Mouse (Mus musculus) midbrain, embryonic 16.5 days (tissue): ENCODE results near the gene Spdef. TPM values are rescaled to one million over a fixed set of nuclear protein-coding genes. Genes with fewer than 3 reads are reported as not detected.

Source experiments
- ATAC-seq: fragments of 200-750 bp; cut with Nextera tagmentation; 2 replicates; pipeline ENCODE4 v1.8.0; 2017; ENCODE audit warnings: moderate TSS enrichment
- H3K27ac ChIP-seq: fragments of 300-500 bp; sonication (generic); 2 replicates; pipeline ENCODE4 v1.5.1; 2014; ENCODE audit warnings: mild to moderate bottlenecking, low read length, mixed read lengths
- H3K27me3 ChIP-seq: fragments of 300-500 bp; sonication (generic); 2 replicates; pipeline ENCODE4 v1.6.1; 2014; ENCODE audit warnings: low read depth, low read length, mixed read lengths; ENCODE audit not compliant: control insufficient read depth, insufficient read depth
- H3K36me3 ChIP-seq: fragments of 300-500 bp; sonication (generic); 2 replicates; pipeline ENCODE4 v1.6.1; 2014; ENCODE audit warnings: mild to moderate bottlenecking, low read length, moderate library complexity, mixed read lengths; ENCODE audit not compliant: control insufficient read depth, insufficient read depth
- H3K4me1 ChIP-seq: fragments of 300-500 bp; sonication (generic); 2 replicates; pipeline ENCODE4 v1.6.1; 2014; ENCODE audit warnings: mild to moderate bottlenecking, low read length, mixed read lengths; ENCODE audit not compliant: control insufficient read depth, insufficient read depth
- H3K4me2 ChIP-seq: fragments of 300-500 bp; sonication (generic); 2 replicates; pipeline ENCODE4 v1.6.1; 2014; ENCODE audit warnings: mild to moderate bottlenecking, low read length, mixed read lengths
- H3K4me3 ChIP-seq: fragments of 300-500 bp; sonication (generic); 2 replicates; pipeline ENCODE4 v1.5.1; 2014; ENCODE audit warnings: low read depth, mild to moderate bottlenecking, low read length, moderate library complexity, mixed read lengths
- H3K9ac ChIP-seq: fragments of 300-500 bp; sonication (generic); 2 replicates; pipeline ENCODE4 v1.6.1; 2014; ENCODE audit warnings: low read depth, low read length, mixed read lengths
- H3K9me3 ChIP-seq: fragments of 300-500 bp; sonication (generic); replicated peaks from 2 replicates; pipeline ENCODE4 v1.6.1; 2014; ENCODE audit warnings: mild to moderate bottlenecking, low read length, mixed read lengths; ENCODE audit not compliant: control insufficient read depth, poor library complexity, severe bottlenecking
- WGBS: fragments of 180-500 bp; shearing (Covaris S2); extraction: QIAGEN DNeasy Blood & Tissue Kit; methylation state at CpG from one replicate; pipeline ENCODE4 v1.1.7; 2014; 5-methylcytosine and 5-hydroxymethylcytosine counted together
- polyA plus RNA-seq: library from polyadenylated mRNA; unstranded; fragments of >200 nt; fragmentation: Nextera tagmentation; extraction: Ambion mirVana; gene quantifications from 2 replicates; pipeline ENCODE4 v1.2.1, GENCODE M21; 2015

Gene Spdef
- polyA plus RNA-seq, 1 experiment from 2014 or later = 1.5 TPM

DNA sequence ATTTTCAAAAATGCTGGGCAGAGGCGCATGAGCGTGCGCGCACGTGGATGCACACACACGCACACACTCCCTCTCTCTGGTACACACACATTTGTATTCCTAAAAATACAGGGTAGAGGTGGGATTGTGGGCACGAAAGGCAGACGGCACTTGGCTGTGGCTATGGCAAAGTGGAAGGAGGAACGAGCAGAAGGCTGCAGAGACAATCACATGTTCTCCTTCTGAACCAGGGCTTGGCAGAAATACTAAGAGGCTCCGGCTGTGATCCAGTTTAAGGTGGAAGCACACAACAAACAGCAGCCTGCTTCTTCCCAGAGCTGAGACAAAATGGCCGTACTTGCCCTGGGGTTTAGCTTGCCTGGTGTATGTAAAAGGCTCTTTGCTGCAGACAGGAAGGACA is 34.1 kb upstream of the Spdef start:
- no peak overlapping the region for H3K9ac ChIP-seq
- no peak for ATAC-seq
- H3K9me3 ChIP-seq = no peaks in the 10 kb centered on the region
- no peaks in the 10 kb centered on the region for H3K36me3 ChIP-seq
- no peaks in the 10 kb centered on the region for H3K27me3 ChIP-seq
- no peak overlapping the region for H3K4me2 ChIP-seq
- no peak overlapping the region for H3K4me3 ChIP-seq
- H3K4me1 ChIP-seq = peaks cover 5% of the 10 kb centered on the region
- no peak overlapping the region for H3K27ac ChIP-seq
- 92% methylated on average over 11 of the region's 11 CpGs for WGBS

DNA sequence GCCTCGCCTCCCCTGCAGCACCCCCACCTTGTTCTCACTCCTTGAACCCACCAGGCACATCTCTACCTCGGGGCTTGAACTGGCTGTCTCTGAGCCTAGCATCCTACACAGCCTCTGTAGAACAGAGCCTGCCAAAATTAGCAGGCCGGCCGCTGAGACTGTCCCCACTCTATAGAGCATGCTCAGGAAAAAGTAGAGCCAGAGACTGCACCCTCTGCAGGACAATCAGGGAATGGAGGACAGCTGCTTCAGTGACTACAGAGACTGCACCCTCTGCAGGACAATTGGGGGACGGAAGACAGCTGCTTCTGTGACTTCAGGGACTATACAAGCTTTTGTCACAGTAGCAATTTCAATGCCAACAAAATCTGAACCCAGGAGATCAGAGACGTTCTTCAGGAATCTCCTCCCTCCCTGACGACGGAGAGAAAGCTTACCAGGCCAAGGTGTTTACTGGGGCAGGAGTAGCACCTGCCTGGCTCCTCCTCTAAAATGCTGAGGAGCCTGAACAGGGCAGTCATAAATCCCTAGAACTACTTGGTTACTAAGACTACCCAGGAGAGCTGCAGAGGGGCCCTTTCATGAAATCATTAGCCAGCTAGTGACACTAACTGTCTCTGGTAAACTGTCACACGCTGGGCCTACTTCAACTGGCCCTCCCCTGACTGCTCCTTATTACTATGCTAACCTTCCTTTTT is 33.0 kb upstream of the Spdef start:
- Histone ChIP-seq H3K4me3 (no peak overlapping the region), H3K9me3 (no peaks in the 10 kb centered on the region), H3K4me2 (no peak overlapping the region), H3K36me3 (no peaks in the 10 kb centered on the region), H3K9ac (0 out of 2 replicates have a peak overlapping the region, but pooled peaks have one; percentile 32), H3K27me3 (no peaks in the 10 kb centered on the region), H3K4me1 (peaks cover 5% of the 10 kb centered on the region), H3K27ac (no peak overlapping the region)
- 29% methylated on average over 9 of the region's 9 CpGs for WGBS
- peak; percentile 82 for ATAC-seq

DNA sequence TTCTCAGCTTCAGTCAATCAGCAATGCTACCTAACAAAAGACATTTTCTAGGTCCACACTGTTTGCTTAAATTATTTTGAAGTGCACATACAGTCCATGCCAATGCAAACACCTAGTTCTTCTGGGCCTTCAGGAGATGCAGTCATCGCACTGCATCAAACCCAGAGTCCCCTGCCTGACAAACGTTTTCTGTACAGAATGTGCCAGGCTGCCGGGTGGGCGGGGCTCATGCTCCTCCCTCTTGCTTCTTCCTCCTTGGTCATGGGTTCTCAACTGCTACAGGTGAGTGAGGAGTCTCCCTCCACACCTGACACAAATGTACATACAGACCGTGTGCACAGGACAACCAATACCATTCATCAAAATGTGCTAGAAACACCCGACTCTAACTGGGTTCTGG is 31.4 kb upstream of the Spdef start:
- no peak for ATAC-seq
- no peak overlapping the region for H3K27ac ChIP-seq
- H3K9ac ChIP-seq = no peak overlapping the region
- no peaks in the 10 kb centered on the region for H3K9me3 ChIP-seq
- no peaks in the 10 kb centered on the region for H3K27me3 ChIP-seq
- H3K4me2 ChIP-seq = no peak overlapping the region
- WGBS = 77% methylated on average over 6 of the region's 6 CpGs
- H3K36me3 ChIP-seq = no peaks in the 10 kb centered on the region
- H3K4me1 ChIP-seq = peaks cover 5% of the 10 kb centered on the region
- H3K4me3 ChIP-seq = no peak overlapping the region

DNA sequence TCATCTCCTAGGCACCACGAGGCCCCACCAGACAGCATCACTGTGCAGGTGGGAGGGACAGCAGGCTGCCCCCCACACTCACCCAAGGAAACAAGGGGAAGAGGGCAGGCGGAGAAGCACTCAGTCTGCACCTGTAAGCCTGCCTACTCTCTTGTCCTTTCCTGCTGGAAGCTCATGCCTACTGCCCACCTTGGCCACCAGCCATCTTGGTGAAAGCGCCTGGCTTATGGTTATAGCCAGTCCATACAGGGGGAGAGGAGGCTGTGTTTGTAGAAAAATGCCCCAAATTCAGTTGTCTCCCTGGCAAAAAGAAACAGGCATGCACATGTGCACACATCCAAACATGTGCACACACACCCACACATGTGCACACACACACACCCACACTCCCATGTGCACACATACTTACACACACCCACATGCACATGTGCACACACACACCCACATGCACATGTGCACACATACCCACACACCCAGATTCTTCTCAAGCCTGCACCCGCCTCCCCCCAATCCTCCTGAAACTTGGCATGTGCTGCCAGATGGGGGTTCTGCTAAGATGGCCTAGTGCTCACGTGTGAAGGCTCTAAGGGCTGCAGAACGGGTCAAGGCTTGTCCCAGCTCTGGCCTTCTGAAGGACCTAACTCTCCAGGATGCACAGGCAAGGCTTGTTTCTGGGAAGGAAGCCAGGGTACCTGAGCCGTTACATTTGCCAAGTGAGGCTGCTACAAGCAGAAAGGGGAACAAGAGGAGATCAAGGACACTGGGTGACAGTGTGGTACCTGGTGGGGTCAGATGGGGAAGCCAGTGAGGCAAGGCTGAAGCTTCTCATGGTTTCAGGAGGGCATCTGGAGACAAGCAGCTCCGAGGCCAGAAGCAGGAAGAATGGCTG is 22.8 kb upstream of the Spdef start:
- Histone ChIP-seq H3K27me3 (no peaks in the 10 kb centered on the region), H3K4me2 (no peak overlapping the region), H3K4me3 (no peak overlapping the region), H3K9me3 (no peaks in the 10 kb centered on the region), H3K36me3 (no peaks in the 10 kb centered on the region), H3K9ac (no peak overlapping the region), H3K27ac (no peak overlapping the region), H3K4me1 (no peaks in the 10 kb centered on the region)
- 90% methylated on average over 8 of the region's 8 CpGs for WGBS
- ATAC-seq = no peak

DNA sequence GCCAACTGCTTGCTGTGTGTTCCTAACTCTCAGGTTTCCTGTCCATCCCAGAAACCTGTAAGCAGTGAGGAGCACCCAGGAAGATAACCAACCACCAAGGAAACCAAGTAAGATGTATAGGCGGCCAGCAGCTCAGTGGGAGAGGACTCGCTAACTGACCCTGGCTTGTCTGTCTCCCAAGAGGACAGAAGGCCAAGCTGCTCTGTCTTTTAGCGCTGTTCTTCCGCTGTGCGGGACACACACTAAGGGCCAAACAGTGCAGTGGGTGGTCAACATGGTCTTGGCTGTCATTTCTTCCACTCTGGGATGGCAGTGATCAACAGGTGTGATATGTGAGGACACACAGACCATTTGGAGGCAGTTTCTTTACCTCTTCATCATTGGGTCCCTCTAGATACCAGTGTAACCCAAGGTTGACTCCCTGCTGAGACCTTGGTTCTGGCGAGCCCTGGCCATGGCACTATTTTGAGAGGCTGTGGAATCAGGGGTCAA is 21.7 kb upstream of the Spdef start:
- Histone ChIP-seq H3K4me3 (no peak overlapping the region), H3K9ac (no peak overlapping the region), H3K36me3 (no peaks in the 10 kb centered on the region), H3K27me3 (no peaks in the 10 kb centered on the region), H3K27ac (no peak overlapping the region), H3K9me3 (no peaks in the 10 kb centered on the region), H3K4me1 (no peaks in the 10 kb centered on the region), H3K4me2 (no peak overlapping the region)
- 89% methylated on average over 6 of the region's 6 CpGs for WGBS
- no peak for ATAC-seq

DNA sequence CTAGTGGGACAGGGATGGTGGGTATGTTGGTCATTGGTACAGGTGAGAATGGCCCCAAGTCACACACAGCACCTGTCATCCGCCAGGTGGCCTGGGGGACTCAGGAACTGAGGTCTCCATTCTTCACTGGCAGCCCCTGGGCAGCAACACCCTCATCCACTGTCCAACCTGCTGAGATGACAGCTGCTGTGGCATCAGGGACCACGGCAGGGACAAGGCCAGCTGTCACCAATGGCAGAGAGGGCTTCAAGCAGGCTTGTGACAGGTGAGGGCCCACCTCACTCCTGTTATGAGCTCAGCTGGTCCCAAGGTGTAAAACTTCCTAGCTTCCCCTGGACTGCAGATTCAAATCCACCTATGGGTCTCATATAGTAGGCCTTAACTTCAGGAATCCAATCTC is 19.4 kb upstream of the Spdef start:
- Histone ChIP-seq H3K4me3 (no peak overlapping the region), H3K27me3 (no peaks in the 10 kb centered on the region), H3K4me1 (no peaks in the 10 kb centered on the region), H3K36me3 (no peaks in the 10 kb centered on the region), H3K27ac (no peak overlapping the region), H3K9me3 (no peaks in the 10 kb centered on the region), H3K9ac (no peak overlapping the region), H3K4me2 (no peak overlapping the region)
- no peak for ATAC-seq
- WGBS = 97% methylated on average over 2 of the region's 2 CpGs

DNA sequence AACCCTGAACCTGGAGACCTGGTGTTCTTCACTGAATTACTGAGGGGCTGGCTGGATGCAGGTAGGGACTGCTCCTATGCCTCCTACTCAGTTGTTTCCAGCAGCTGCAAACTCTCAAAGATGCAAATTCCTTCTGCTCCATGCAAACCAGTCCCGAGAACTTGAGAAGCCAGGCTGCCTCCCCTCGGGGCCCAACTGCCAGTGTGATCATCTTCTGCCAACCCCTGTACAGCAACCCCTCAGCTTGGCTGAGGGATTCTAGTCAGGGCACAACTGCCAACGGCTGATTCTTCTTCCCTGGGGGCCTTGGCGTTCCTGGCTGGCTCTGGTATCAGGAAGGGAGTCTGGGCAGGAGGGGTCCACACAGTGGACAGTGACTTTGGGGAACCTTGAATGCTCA is 17.7 kb upstream of the Spdef start:
- no peak overlapping the region for H3K4me2 ChIP-seq
- H3K36me3 ChIP-seq = no peaks in the 10 kb centered on the region
- peak overlapping the region; percentile 20; the same call in 1 of the 2 replicates for H3K9ac ChIP-seq
- no peaks in the 10 kb centered on the region for H3K4me1 ChIP-seq
- H3K4me3 ChIP-seq = no peak overlapping the region
- no peaks in the 10 kb centered on the region for H3K9me3 ChIP-seq
- no peaks in the 10 kb centered on the region for H3K27me3 ChIP-seq
- WGBS = 55% methylated on average over 4 of the region's 4 CpGs
- ATAC-seq = no peak
- no peak overlapping the region for H3K27ac ChIP-seq

DNA sequence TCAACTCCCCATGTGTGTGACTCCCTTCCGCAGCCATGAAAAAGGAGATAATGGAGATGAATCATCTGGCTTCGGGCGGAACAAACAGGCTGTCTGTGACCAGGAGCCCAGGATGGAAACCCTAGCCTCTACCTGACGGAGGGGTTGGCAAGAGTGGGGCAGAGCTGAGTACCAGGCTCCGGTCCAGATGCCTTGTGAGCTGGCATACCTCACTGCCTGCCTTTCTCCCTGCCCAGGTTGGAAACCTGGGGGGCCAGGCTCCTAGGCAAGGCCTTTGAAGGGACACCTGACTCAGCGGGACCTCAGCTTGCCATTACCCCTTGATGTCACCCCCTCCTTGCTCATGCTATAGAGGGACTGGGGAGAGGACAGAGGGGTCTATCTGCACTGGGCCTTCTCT is 12.2 kb upstream of the Spdef start:
- H3K27me3 ChIP-seq = no peaks in the 10 kb centered on the region
- H3K4me3 ChIP-seq = no peak overlapping the region
- no peak for ATAC-seq
- no peak overlapping the region for H3K9ac ChIP-seq
- H3K27ac ChIP-seq = no peak overlapping the region
- no peak overlapping the region for H3K4me2 ChIP-seq
- whole genome bisulfite sequencing = 89% methylated on average over 6 of the region's 6 CpGs
- H3K4me1 ChIP-seq = no peaks in the 10 kb centered on the region
- H3K36me3 ChIP-seq = no peaks in the 10 kb centered on the region
- H3K9me3 ChIP-seq = no peaks in the 10 kb centered on the region
